Mouse (Mus musculus) heart, embryonic 12.5 days (tissue): Measurements from ENCODE around the gene Paqr5. TPM values are rescaled to one million over a fixed set of nuclear protein-coding genes. Genes with fewer than 3 reads are reported as not detected.

Source experiments
- ATAC-seq: fragments of 200-750 bp; cut with Nextera tagmentation; 2 replicates; pipeline ENCODE4 v1.8.0; 2017; ENCODE audit warnings: moderate TSS enrichment, moderate library complexity; ENCODE audit not compliant: insufficient number of reproducible peaks, low FRiP score
- H3K27ac ChIP-seq: fragments of 300-500 bp; sonication (generic); 2 replicates; pipeline ENCODE4 v1.5.1; 2016; ENCODE audit warnings: mild to moderate bottlenecking, moderate library complexity; ENCODE audit not compliant: poor library complexity, severe bottlenecking
- H3K27me3 ChIP-seq: fragments of 300-500 bp; sonication (generic); replicated peaks from 2 replicates; pipeline ENCODE4 v1.6.1; 2016; ENCODE audit warnings: mild to moderate bottlenecking, moderate library complexity
- H3K36me3 ChIP-seq: fragments of 300-500 bp; sonication (generic); 2 replicates; pipeline ENCODE4 v1.6.1; 2016; ENCODE audit warnings: mild to moderate bottlenecking, moderate library complexity
- H3K4me1 ChIP-seq: fragments of 300-500 bp; sonication (generic); replicated peaks from 2 replicates; pipeline ENCODE4 v1.6.1; 2016; ENCODE audit warnings: mild to moderate bottlenecking
- H3K4me2 ChIP-seq: fragments of 300-500 bp; sonication (generic); 2 replicates; pipeline ENCODE4 v1.6.1; 2016; ENCODE audit warnings: mild to moderate bottlenecking, moderate library complexity
- H3K4me3 ChIP-seq: fragments of 300-500 bp; sonication (generic); 2 replicates; pipeline ENCODE4 v1.5.1; 2016; ENCODE audit warnings: mild to moderate bottlenecking
- H3K9ac ChIP-seq: fragments of 300-500 bp; sonication (generic); 2 replicates; pipeline ENCODE4 v1.6.1; 2016; ENCODE audit warnings: mild to moderate bottlenecking, moderate library complexity
- H3K9me3 ChIP-seq: fragments of 300-500 bp; sonication (generic); replicated peaks from 2 replicates; pipeline ENCODE4 v1.6.1; 2016; ENCODE audit warnings: mild to moderate bottlenecking, moderate library complexity
- WGBS: fragments of 180-500 bp; shearing (Covaris S2); methylation state at CpG from one replicate; pipeline ENCODE4 v1.1.7; 2016; 5-methylcytosine and 5-hydroxymethylcytosine counted together
- polyA plus RNA-seq: library from polyadenylated mRNA; unstranded; fragments of >200 nt; fragmentation: Nextera tagmentation; extraction: Ambion mirVana; gene quantifications from 2 replicates; pipeline ENCODE4 v1.2.1, GENCODE M21; 2016

The Paqr5 gene
- polyA plus RNA-seq, 1 experiment from 2014 or later = 0.40 TPM

GRCm38 (mm10) chr9:62008360-62008759 lies 18.3 kb downstream of the Paqr5 start:
- 82% methylated on average over 5 of the region's 5 CpGs for WGBS
- ATAC-seq = no peak
- Histone ChIP-seq H3K27ac (no peak overlapping the region), H3K27me3 (peaks cover 8% of the 10 kb centered on the region; the same call in 1 of the 2 replicates), H3K36me3 (no peaks in the 10 kb centered on the region), H3K4me3 (no peak overlapping the region), H3K4me1 (peaks cover 25% of the 10 kb centered on the region), H3K9me3 (no peaks in the 10 kb centered on the region), H3K4me2 (no peak overlapping the region), H3K9ac (no peak overlapping the region)

DNA sequence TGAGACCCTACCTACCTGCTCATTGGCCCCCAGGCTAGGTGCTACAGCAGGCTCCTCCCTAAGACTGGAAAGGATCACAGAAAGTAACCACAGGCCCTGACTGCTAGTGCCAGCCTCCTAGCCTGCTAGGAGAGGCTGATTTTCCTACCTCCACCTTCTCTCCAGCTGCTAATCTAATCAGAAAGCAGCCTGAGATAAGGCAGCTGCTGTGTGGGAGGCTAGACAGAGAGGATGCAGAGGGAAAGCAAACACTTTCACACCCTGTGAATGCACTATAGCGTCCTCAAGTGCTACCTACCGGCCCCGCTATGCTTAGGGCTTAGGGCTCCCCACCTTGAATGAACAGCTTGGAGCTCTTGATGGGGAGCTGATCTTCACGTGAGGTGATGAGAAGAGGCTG lies 19.6 kb downstream of the Paqr5 start:
- H3K4me1 ChIP-seq = peaks cover 25% of the 10 kb centered on the region
- no peak for ATAC-seq
- H3K27ac ChIP-seq = no peak overlapping the region
- H3K9me3 ChIP-seq = no peaks in the 10 kb centered on the region
- H3K27me3 ChIP-seq = peaks cover 8% of the 10 kb centered on the region; the same call in 1 of the 2 replicates
- H3K36me3 ChIP-seq = no peaks in the 10 kb centered on the region
- no peak overlapping the region for H3K4me2 ChIP-seq
- no peak overlapping the region for H3K4me3 ChIP-seq
- no peak overlapping the region for H3K9ac ChIP-seq
- 11% methylated on average over 4 of the region's 4 CpGs for WGBS

- H3K4me1 ChIP-seq = peaks cover 16% of the 10 kb centered on the region
Measured at GRCm38 (mm10) chr9:62003611-62004010, 23.0 kb downstream of the Paqr5 start.

GRCm38 (mm10) chr9:61999653-62000420 lies 26.8 kb downstream of the Paqr5 start:
- Histone ChIP-seq H3K4me2 (no peak overlapping the region), H3K9me3 (no peaks in the 10 kb centered on the region), H3K4me3 (no peak overlapping the region), H3K36me3 (no peaks in the 10 kb centered on the region), H3K27ac (no peak overlapping the region), H3K9ac (0 out of 2 replicates have a peak overlapping the region, but pooled peaks have one; percentile 4), H3K4me1 (peaks cover 12% of the 10 kb centered on the region; the same call in 1 of the 2 replicates), H3K27me3 (peaks cover 2% of the 10 kb centered on the region; the same call in 1 of the 2 replicates)
- ATAC-seq = no peak
- WGBS = 68% methylated on average over 6 of the region's 6 CpGs

More at GRCm38 (mm10) chr9:62003611-62004010, 23.0 kb downstream of the Paqr5 start:
- peaks cover 4% of the 10 kb centered on the region for H3K27me3 ChIP-seq
- no peak overlapping the region for H3K4me2 ChIP-seq
- no peak for ATAC-seq
- H3K4me3 ChIP-seq = no peak overlapping the region
- WGBS = 42% methylated on average over 2 of the region's 2 CpGs
- no peaks in the 10 kb centered on the region for H3K36me3 ChIP-seq
- H3K9ac ChIP-seq = no peak overlapping the region
- no peak overlapping the region for H3K27ac ChIP-seq
- H3K9me3 ChIP-seq = no peaks in the 10 kb centered on the region

DNA sequence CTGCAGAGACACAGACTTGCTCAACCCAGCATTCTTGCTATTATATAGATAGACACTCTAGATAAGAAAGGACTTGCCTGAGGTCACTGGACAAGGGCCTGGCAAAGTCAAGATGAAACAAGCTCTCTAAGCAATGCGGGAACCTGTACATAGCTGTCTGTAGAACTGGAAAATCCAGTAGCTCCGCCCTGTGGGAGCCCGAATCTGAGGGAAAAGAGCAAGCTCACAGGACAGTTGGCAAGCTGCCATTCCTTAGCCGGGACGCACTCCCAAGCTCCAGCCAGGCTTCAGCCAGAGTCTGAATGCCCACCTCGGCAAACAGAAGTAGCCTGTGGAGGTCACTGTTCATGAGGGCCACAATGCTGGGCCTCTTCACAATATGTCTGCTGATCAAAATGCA lies 28.8 kb downstream of the Paqr5 start:
- no peak overlapping the region for H3K27ac ChIP-seq
- no peak for ATAC-seq

GRCm38 (mm10) chr9:61991158-61991557 lies 35.5 kb downstream of the Paqr5 start:
- ATAC-seq = no peak
- H3K9me3 ChIP-seq = no peaks in the 10 kb centered on the region
- H3K9ac ChIP-seq = no peak overlapping the region
- WGBS = 51% methylated on average over 4 of the region's 4 CpGs
- H3K27ac ChIP-seq = no peak overlapping the region
- no peak overlapping the region for H3K4me2 ChIP-seq
- H3K4me1 ChIP-seq = no peaks in the 10 kb centered on the region; the same call in 1 of the 2 replicates
- H3K4me3 ChIP-seq = no peak overlapping the region
- H3K36me3 ChIP-seq = no peaks in the 10 kb centered on the region
- peaks cover 12% of the 10 kb centered on the region; the same call in 1 of the 2 replicates for H3K27me3 ChIP-seq

More for the DNA sequence above, 28.8 kb downstream of the Paqr5 start:
- Histone ChIP-seq H3K27me3 (peaks cover 2% of the 10 kb centered on the region; the same call in 1 of the 2 replicates), H3K36me3 (no peaks in the 10 kb centered on the region), H3K4me2 (no peak overlapping the region), H3K4me1 (peaks cover 6% of the 10 kb centered on the region; the same call in 1 of the 2 replicates), H3K9me3 (no peaks in the 10 kb centered on the region), H3K4me3 (no peak overlapping the region), H3K9ac (no peak overlapping the region)
- 27% methylated on average over 6 of the region's 6 CpGs for WGBS

DNA sequence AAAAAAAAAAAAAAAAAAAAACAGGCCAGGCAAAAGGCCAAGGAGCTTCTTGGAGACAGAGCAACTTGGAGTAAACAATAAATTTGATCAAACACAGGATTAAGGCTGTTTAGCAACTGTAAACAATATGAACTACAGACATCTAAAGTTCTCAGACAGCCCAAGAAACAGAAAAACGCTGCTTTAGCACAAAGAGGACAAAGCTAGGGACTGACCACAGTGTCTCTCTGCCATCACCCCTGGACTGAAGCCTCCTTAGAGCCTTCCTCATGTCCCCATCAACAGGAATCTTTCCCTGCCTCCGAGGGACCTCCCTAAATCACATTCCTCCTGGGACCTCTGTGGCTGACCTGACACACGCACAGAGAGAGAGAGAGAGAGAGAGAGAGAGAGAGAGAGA lies 35.9 kb downstream of the Paqr5 start:
- no peak for ATAC-seq
- no peaks in the 10 kb centered on the region for H3K36me3 ChIP-seq
- H3K27me3 ChIP-seq = peaks cover 12% of the 10 kb centered on the region; the same call in 1 of the 2 replicates
- no peak overlapping the region for H3K9ac ChIP-seq
- no peak overlapping the region for H3K4me3 ChIP-seq
- H3K27ac ChIP-seq = no peak overlapping the region
- WGBS = 49% methylated on average over 3 of the region's 3 CpGs
- no peak overlapping the region for H3K4me2 ChIP-seq
- no peaks in the 10 kb centered on the region for H3K9me3 ChIP-seq
- H3K4me1 ChIP-seq = no peaks in the 10 kb centered on the region; the same call in 1 of the 2 replicates

DNA sequence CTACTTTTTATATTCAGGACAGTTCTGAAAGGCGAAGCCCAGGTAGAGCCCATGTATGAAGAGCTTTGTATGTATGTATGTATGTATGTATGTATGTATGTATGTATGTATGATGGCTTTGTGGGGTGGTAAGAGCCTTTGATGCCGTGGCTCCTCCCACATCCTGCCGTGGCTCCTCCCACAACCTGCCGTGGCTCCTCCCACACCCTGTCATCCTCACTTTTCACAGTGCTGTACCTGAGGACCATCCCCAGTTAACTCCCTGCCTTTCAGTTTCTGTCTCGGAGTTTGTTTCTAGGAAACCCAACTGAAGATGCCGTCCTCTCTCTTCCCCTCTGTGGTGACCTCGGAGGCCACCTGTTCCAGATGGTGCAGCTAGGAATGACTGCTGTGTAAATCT lies 40.6 kb downstream of the Paqr5 start:
- Histone ChIP-seq H3K4me3 (no peak overlapping the region), H3K36me3 (no peaks in the 10 kb centered on the region), H3K27ac (no peak overlapping the region), H3K4me1 (no peaks in the 10 kb centered on the region; the same call in 1 of the 2 replicates), H3K9me3 (no peaks in the 10 kb centered on the region), H3K27me3 (peaks cover 12% of the 10 kb centered on the region; the same call in 1 of the 2 replicates), H3K9ac (no peak overlapping the region), H3K4me2 (no peak overlapping the region)
- no peak for ATAC-seq
- WGBS = 81% methylated on average over 7 of the region's 7 CpGs

DNA sequence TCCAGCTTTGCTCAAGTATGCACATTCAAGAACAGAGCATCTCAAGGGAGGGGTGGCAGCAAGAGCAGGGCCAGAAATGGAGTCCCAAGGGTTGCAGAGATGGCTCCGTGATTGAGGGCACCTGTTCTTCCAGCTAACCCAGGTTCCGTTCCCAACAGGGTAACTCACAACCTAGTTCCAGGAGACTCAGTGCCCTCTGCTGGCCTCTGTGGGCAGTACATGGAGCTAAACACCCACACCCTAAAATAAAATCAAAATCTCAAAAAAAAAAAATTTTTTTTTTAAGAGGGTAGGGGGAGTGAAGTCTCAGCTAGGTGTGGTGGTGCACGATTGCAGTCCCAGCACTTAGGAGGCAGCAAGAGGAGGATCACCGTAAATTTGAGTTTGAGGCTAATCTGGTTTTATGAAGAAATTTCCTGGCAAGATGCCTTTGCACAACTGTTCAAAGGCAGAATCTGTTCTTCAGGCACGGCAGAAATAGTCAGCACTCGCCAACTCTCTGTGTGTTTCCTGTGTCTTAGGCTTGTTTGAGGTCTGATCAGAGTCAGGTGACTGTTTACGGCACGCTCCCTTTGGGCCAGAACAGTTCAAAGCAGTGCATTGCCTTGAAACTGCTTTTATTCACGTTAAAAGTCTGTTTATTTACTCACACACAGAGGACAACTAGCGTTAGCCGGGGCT lies 41.3 kb downstream of the Paqr5 start:
- Histone ChIP-seq H3K9me3 (no peaks in the 10 kb centered on the region), H3K36me3 (no peaks in the 10 kb centered on the region), H3K27ac (no peak overlapping the region), H3K27me3 (peaks cover 12% of the 10 kb centered on the region; the same call in 1 of the 2 replicates), H3K4me1 (no peaks in the 10 kb centered on the region), H3K4me2 (no peak overlapping the region), H3K9ac (no peak overlapping the region), H3K4me3 (no peak overlapping the region)
- ATAC-seq = no peak
- WGBS = 54% methylated on average over 11 of the region's 11 CpGs

GRCm38 (mm10) chr9:61982940-61983620 lies 43.6 kb downstream of the Paqr5 start:
- ATAC-seq = no peak
- no peak overlapping the region for H3K27ac ChIP-seq
- H3K9me3 ChIP-seq = no peaks in the 10 kb centered on the region
- peaks cover 5% of the 10 kb centered on the region; the same call in 1 of the 2 replicates for H3K27me3 ChIP-seq
- 85% methylated on average over 7 of the region's 7 CpGs for WGBS
- H3K4me3 ChIP-seq = no peak overlapping the region
- no peak overlapping the region for H3K9ac ChIP-seq
- no peaks in the 10 kb centered on the region for H3K36me3 ChIP-seq
- H3K4me2 ChIP-seq = no peak overlapping the region
- H3K4me1 ChIP-seq = no peaks in the 10 kb centered on the region

DNA sequence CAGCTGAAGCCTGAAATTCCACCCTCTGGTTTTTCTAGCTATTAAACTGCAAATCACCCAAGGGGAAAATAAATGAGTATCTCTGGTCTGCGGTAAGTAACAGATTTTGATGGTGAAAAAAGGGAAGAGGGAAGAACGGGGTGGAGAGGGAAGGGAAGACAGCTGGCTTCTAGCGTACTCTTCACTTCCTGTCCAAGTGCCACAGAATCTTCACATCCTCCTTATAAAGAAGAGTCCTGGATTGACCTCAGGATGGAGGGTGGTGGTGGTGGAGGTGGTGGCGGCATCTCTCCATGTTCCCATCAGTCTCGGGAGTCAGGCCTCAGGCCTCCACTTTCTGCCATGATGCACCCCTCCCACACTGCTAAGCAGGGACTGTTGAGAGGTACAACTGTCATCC lies 44.8 kb downstream of the Paqr5 start:
- no peak overlapping the region for H3K4me3 ChIP-seq
- no peaks in the 10 kb centered on the region for H3K27me3 ChIP-seq
- H3K4me2 ChIP-seq = no peak overlapping the region
- no peak overlapping the region for H3K27ac ChIP-seq
- no peaks in the 10 kb centered on the region for H3K9me3 ChIP-seq
- no peaks in the 10 kb centered on the region for H3K36me3 ChIP-seq
- no peak overlapping the region for H3K9ac ChIP-seq
- ATAC-seq = no peak
- no peaks in the 10 kb centered on the region for H3K4me1 ChIP-seq
- WGBS = 80% methylated on average over 5 of the region's 5 CpGs
